Mouse (Mus musculus) CD8-positive naive resting alpha-beta T cell, adult 2 months (primary cell): Measurements from ENCODE around the gene Igfbp5.

Experiments
- DNase-seq, 2 experiments: peaks; one replicate each; pipeline ENCODE4 v3.0.0; 2022; ENCODE audit warnings: low read depth in 2 of 2, low spot score in 2 of 2

The Igfbp5 gene

DNA sequence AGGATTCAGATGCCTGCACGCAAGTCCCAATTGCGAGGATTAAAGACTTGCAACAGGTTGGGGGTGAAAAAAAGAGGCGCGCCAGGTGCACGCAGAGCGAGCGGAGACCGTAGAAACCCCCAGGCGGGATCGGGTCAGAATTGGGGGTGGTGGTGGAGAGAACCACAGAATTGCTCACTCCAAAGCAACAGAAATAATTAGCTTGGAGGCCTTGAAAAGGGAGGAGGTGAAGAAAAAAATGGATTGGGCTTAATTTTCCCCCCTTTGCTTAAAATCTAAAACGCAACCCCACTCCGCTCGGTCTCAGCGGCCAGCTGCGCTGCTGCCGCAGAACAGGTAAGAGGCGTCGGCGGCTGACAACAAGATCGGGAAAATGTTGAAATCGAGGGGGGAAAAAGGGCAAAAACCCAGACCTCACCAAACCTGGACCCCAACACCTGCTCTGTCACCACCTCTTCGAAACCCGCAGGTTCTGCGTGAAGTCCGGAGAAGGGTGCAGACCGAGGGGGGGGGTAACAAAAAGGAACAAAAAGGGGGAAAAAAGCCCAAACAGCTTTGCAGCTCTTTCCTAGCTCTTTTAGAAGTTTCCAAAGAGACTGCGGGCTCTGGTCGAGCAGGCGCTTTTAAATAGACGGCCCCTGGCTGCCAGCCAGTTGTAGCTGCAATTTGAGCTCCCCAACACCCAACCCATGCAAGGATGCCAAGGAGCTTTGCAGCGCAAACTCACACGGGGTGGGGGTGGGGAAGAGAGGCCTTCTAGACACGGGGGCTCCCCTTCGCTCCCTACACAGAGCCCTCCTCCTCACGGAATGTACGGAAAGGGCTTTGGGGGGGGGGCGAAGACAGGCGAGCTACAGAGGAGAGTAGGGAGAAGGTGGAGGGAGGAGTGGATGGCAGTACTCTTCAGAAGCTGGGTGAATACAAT is at the start of gene Igfbp5:
Igfbp5 (minus strand) TSS at position 598 of the 925 bp plus-strand sequence.
- no peak for DNase-seq

DNA sequence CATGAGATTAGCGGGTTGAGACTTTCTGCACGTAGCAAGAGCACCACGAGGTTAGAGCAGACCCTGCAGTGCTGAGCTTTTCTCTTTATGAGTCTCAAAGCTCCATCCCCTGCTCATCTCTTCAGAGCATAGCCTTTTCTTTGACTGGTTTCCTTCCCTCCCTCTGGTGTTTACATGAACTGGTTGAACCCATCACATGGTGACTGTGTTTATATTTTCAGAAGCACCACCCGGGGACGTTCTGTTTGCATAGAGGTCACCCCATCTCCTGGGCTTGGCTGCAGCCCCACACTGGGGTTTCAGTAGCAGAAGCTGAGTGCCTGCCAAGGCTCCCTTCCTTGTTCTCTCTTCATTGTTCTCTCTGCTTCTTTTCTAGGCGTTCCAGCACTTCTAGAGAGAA is 40.1 kb upstream of the Igfbp5 start:
- no peak for DNase-seq

DNA sequence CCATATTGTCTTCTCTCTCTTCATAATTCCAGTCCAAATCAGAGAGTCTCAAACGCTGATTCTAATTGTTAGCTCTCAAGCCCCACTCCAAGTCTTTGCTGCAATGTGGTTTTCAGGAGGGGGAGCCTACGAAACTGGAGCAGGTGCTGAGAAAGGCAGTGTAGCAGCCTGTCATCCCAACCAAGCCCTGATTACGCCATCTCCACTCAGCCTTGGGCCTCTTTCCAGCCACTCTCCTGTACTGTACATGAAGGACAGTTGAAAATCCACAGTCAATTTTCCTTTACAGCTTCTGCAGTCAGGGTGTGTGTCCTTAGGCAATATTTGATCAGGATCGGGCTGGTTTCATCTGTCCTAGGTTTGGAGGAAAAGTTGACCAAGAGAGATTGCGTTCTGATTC is 38.4 kb upstream of the Igfbp5 start:
- DNase-seq = no peak

GRCm38 (mm10) chr1:72895821-72896220 is 21.1 kb upstream of the Igfbp5 start:
- no peak for DNase-seq

- no peak for DNase-seq
These were observed 13.2 kb upstream of the Igfbp5 start for GRCm38 (mm10) chr1:72887910-72888309.

DNA sequence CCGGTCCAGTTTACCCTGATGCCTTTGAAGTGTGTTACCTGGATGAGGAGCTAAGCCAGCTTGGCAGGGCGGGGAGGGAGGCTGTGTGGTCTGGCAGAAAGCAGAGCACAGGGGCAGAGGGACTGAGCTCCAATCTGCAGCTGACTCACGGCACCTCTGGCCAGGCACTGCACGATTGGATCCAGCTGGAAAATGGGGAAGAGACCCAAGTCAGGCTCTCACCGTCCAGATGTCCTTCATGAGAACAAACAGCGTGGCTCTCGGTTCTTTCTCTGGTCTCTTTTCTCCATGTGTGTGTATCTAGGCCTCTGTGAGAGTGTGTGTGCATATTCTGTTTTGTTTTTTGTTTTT is 11.1 kb upstream of the Igfbp5 start:
- DNase-seq = no peak

DNA sequence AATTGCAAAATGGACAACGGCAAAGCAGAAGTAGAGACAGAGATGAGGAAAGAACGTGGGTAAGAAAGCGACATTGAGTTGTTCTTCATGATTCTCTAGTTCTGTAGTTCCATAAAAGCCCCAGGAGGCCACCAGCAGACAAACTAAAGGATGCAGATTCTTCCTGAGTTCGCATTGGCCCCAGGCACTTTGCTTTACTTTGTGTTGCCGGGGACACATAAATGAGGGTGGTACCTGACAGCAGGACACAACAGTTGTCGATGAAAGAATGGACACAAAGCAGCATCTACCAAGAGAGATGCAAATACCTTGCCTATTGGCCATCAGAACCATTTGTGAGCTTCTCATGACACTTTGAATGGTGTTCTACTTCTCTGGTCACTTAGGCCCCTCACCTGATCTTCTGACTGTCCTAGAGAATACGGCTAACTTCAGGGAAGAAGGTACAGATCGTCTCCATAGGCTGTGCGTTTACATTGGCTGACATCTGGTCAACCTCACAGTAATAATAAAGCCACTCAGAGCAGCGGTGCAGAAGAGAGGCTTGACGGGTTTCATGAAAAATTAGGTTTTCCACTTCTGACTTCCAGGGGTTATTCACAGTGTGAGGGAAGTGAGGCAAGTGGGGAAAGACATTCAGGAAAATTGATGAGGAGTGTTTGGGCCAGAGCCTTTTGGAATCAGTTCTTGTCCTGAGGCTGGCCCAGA is 10.6 kb upstream of the Igfbp5 start:
- DNase-seq = no peak

DNA sequence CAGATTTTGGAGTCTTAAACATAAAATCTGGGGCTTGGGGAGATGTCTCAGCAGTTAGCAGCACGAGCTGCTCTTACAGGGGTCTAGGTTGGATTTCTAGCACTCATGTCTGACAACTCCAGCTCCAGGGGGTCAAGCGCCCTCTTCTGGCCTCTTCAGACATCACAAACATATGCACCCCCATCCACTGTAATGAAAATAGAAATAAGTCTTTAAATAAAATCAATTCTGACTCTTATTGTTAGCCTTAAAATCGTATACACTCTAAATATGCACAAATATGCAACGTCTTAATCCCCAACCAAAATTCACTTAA is 4.6 kb upstream of the Igfbp5 start:
- DNase-seq = no peak

GRCm38 (mm10) chr1:72878473-72879318 is 4.0 kb upstream of the Igfbp5 start:
- DNase-seq = no peak

DNA sequence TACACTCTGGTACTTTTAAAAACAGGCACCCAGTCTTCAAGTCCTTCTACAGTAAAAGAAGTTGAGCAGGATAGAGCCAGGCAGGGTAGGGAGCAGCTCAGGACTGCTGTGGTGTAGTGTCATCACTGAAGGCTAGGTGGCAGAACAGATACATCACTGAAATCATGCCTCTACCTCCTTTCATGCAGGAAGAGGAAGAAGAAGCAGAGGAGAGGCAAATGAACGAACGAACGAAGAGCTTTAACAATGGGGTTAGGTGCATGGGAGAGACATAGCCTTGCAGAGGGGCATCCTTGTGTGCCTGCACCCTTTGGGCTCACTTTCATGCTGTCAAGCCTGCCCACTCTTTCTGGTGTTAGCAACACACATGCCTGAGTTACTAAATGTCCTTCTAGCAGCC is 3.2 kb upstream of the Igfbp5 start:
- no peak for DNase-seq

DNA sequence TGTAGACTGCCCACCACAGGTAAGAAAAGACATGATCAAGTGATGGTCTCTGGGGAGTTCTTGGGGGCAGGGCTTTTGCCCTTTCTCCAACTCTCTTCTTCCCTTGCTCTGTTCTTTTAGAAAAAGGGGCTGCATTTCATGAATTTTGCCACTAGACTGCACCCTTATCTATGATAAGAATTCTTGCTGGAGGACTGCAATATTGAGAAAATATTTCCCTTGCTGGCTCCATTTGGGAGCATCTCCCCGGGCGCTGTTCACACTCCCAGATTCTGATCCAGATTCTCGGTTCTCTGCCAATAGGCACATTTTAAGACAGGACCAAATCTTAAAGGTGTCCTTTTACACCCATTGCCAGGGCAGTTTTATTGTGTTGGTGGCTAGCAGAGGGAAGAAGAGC is 1.4 kb upstream of the Igfbp5 start:
- no peak for DNase-seq

GRCm38 (mm10) chr1:72875708-72876107 is 1.0 kb upstream of the Igfbp5 start:
- DNase-seq = no peak

DNA sequence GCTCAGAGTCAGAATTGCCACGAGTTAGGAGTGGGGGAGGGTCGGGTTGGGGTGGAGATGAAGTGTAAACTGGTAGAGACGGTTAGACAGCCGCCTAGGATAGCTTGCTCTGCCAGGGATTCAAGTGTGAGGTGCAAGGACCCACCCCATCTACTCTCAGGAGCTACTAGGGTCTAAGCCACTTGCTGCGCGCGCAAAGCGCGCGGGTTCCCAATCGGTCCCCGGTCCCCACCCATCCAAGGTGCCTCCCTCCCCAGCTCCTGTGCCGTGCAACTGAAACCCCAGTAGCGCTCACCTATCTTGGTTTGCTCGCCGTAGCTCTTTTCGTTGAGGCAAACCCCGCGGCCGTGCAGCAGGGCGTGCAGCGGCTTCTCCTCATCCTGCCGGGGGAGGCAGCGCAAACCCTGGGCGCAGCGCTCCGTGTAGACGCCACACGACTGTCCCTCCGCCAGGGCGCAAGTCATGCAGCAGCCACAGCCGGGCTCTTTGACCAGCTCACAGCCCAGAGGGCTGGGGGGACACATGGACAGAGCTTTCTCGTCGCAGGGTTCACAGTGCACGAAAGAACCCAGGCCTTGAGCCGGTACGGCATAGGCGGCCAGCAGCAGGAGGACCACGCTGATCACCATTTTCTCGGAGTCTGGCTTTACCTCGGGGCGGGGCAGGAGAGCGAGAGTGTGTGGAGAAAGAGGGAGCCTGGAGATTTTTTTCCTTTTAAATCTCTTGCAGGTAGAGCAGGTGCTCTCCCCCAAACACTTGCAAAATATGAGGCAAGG is 985 bp downstream of the Igfbp5 start:
- no peak for DNase-seq

- no peak for DNase-seq
These were observed 1.6 kb downstream of the Igfbp5 start for GRCm38 (mm10) chr1:72873078-72873477.

DNA sequence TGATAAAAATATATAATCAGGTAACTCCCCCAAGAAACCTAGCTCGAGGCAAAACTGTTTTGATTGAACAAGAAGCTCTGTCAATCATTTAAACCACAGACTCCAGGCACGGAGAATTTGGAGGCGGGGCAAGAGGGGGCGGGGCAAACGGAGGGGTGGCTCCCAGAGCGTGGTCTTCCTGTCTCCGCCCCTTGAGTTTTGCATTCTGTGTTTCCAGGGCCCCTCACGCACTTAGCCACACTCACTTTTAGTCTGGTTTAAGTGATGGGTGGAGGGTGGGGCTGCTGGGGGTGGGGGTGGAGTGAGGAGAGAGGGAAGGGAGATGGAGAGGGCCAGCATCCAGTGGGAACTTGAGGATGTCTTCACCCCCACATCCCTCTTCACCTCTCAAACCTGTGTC is 2.2 kb downstream of the Igfbp5 start:
- DNase-seq = no peak

- DNase-seq = no peak
These were observed 2.8 kb downstream of the Igfbp5 start for GRCm38 (mm10) chr1:72871697-72872411.

DNA sequence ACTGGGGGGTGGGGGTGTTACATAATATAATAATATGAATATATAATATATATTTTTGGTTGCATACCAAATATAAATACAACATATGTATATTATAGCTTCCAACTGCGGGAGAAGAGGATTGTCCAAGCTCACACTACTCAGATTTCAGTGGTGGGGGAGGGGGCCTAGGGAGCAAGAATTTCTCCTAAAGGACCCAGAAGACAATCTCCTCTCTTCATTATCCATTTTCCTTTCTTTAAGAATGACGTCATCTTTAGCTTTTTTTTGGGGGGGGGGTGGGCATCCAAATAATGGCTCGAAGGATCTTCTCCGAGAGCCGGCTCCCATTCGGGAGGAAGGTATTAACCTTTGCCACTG is 3.4 kb downstream of the Igfbp5 start:
- no peak for DNase-seq

DNA sequence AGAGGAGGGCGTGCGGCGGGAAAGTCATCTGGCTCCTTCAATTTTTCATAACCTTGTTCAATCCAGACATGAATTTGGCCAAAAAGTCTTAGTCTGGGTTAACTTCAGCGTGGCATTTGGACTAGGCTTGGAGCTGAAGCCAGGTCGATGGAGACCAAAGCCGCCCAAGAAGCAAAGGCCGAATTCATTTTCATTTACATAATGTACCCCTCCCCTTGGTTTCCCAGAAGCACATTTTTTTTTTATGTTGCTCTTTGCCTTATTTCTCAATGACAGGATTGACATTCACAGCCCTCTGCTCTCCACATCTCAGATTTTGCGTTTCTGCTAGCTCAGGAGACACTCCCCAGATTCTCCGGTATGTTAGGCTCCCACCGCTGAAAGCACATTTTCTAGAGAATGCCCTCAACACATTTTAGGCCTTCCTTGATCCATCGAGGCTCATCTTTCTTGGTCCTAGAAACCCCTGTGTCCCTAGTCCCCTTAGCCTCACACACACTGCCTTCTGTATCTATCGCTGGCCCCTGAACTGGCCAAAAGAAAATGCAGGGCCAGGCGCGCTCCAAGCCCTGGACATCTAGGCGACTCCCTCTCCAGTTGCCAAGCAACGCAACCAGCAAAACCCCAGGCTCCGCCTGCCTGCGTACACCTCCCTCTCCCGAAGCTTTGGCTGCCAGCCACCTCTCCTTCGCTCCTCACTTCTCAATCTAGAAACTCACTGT is 3.9 kb downstream of the Igfbp5 start:
- DNase-seq = no peak

GRCm38 (mm10) chr1:72869681-72870614 is 4.7 kb downstream of the Igfbp5 start:
- DNase-seq = no peak
